Mouse (Mus musculus): Measurements from ENCODE around the gene Gpr153.

GRCm38 (mm10) chr4:152324641-152325562 is 50.9 kb downstream of the Gpr153 start:
- TF ChIP-seq POLR2A (IDR thresholded peaks at IDR 0.05; ENCODE audit: insufficient read depth, low read depth, low read length) (no peak), CTCF (IDR thresholded peaks at IDR 0.05; ENCODE audit: insufficient read depth, low read depth, low read length) (no peak)

Measured in olfactory bulb, adult 2 months (tissue).